Mouse (Mus musculus): ENCODE measurements around the gene Hspg2. TPM values are rescaled to one million over a fixed set of nuclear protein-coding genes. Genes with fewer than 3 reads are reported as not detected.

Gene Hspg2
- total and polyA plus RNA-seq, 3 experiments: 114 to 190 (median 174) TPM

DNA sequence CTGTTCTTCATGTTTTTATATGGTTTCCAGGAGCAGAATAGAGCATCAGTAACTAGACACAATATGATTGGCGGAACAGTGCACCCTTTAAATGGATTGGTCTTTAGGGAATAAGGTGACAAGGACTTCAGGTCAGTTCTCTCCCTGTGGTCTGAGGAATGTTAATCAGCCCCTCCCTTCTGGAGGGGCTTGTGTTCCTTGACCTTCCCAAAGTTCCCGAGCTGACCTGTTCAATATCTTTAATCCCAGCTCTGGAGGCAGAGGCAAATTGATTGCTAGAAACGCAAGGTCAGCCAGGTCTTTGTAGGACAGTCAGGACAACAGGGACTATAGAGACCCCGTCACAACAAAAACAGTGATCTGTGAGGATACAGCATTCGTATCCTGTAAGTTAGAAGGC, 130.0 kb downstream of the Hspg2 start:
- TF ChIP-seq CTCF (IDR thresholded peaks at IDR 0.05) (no peak), POLR2A (IDR thresholded peaks at IDR 0.05; ENCODE audit: insufficient read depth, low read depth, low read length) (no peak), EP300 (IDR thresholded peaks at IDR 0.05; ENCODE audit: insufficient read depth, low read depth, low read length) (no peak)
- Histone ChIP-seq H3K79me2 (replicated peaks; ENCODE audit: control insufficient read depth, insufficient read depth, low read length) (peaks cover 8% of the 10 kb centered on the region), H3K4me1 (ENCODE audit: control insufficient read depth, insufficient read depth, low read length) (peaks cover 12% of the 10 kb centered on the region), H3K27me3 (ENCODE audit: control insufficient read depth, insufficient read depth, low read length) (no peaks in the 10 kb centered on the region), H3K27ac (no peak overlapping the region), H3K4me3 (no peak overlapping the region), H3K36me3 (ENCODE audit: control insufficient read depth, insufficient read depth, low read length) (peaks cover 2% of the 10 kb centered on the region; the same call in 1 of the 2 replicates), H3K9ac (ENCODE audit: low read depth, low read length) (no peak overlapping the region)
- intact Hi-C loops (cut with DNase I): no loop called here
- 89% methylated on average over 5 of the region's 5 CpGs for WGBS
- no peak for DNase-seq

GRCm38 (mm10) chr4:137603449-137604171, 135.0 kb downstream of the Hspg2 start:
- no peak for DNase-seq

GRCm38 (mm10) chr4:137607023-137607422, 138.5 kb downstream of the Hspg2 start:
- Histone ChIP-seq H3K36me3 (ENCODE audit: control insufficient read depth, insufficient read depth, low read length) (no peaks in the 10 kb centered on the region), H3K4me1 (ENCODE audit: control insufficient read depth, insufficient read depth, low read length) (peaks cover 7% of the 10 kb centered on the region), H3K9ac (ENCODE audit: low read depth, low read length) (no peak overlapping the region), H3K27me3 (ENCODE audit: control insufficient read depth, insufficient read depth, low read length) (no peaks in the 10 kb centered on the region), H3K79me2 (replicated peaks; ENCODE audit: control insufficient read depth, insufficient read depth, low read length) (no peaks in the 10 kb centered on the region), H3K4me3 (no peak overlapping the region), H3K27ac (no peak overlapping the region)
- intact Hi-C loops (cut with DNase I): no loop called here
- no peak for DNase-seq
- no peak for TF ChIP-seq CTCF (IDR thresholded peaks at IDR 0.05)
- TF ChIP-seq EP300 (IDR thresholded peaks at IDR 0.05; ENCODE audit: insufficient read depth, low read depth, low read length): no peak
- TF ChIP-seq POLR2A (IDR thresholded peaks at IDR 0.05; ENCODE audit: insufficient read depth, low read depth, low read length): no peak
- 93% methylated on average over 2 of the region's 2 CpGs for WGBS

More at GRCm38 (mm10) chr4:137603449-137604171, 135.0 kb downstream of the Hspg2 start:
- no peaks in the 10 kb centered on the region for H3K36me3 ChIP-seq (ENCODE audit: control insufficient read depth, insufficient read depth, low read length)
- TF ChIP-seq POLR2A (IDR thresholded peaks at IDR 0.05; ENCODE audit: insufficient read depth, low read depth, low read length): no peak
- no peak for TF ChIP-seq CTCF (IDR thresholded peaks at IDR 0.05)
- no peak for TF ChIP-seq EP300 (IDR thresholded peaks at IDR 0.05; ENCODE audit: insufficient read depth, low read depth, low read length)
- peaks cover 7% of the 10 kb centered on the region for H3K4me1 ChIP-seq (ENCODE audit: control insufficient read depth, insufficient read depth, low read length)
- WGBS: 50% methylated on average over 11 of the region's 11 CpGs
- no peaks in the 10 kb centered on the region for H3K27me3 ChIP-seq (ENCODE audit: control insufficient read depth, insufficient read depth, low read length)
- intact Hi-C loops (cut with DNase I): no loop called here
- peaks cover 2% of the 10 kb centered on the region; the same call in 1 of the 2 replicates for H3K79me2 ChIP-seq (replicated peaks; ENCODE audit: control insufficient read depth, insufficient read depth, low read length)
- H3K27ac ChIP-seq: no peak overlapping the region
- no peak overlapping the region for H3K9ac ChIP-seq (ENCODE audit: low read depth, low read length)
- H3K4me3 ChIP-seq: no peak overlapping the region

GRCm38 (mm10) chr4:137609281-137609680, 140.7 kb downstream of the Hspg2 start:
- no peak overlapping the region for H3K4me3 ChIP-seq
- H3K9ac ChIP-seq (ENCODE audit: low read depth, low read length): no peak overlapping the region
- intact Hi-C loops (cut with DNase I): no loop called here
- no peaks in the 10 kb centered on the region for H3K36me3 ChIP-seq (ENCODE audit: control insufficient read depth, insufficient read depth, low read length)
- no peaks in the 10 kb centered on the region for H3K79me2 ChIP-seq (replicated peaks; ENCODE audit: control insufficient read depth, insufficient read depth, low read length)
- DNase-seq: no peak
- no peaks in the 10 kb centered on the region; the same call in 1 of the 2 replicates for H3K4me1 ChIP-seq (ENCODE audit: control insufficient read depth, insufficient read depth, low read length)
- no peak for TF ChIP-seq EP300 (IDR thresholded peaks at IDR 0.05; ENCODE audit: insufficient read depth, low read depth, low read length)
- TF ChIP-seq CTCF (IDR thresholded peaks at IDR 0.05): no peak
- no peak for TF ChIP-seq POLR2A (IDR thresholded peaks at IDR 0.05; ENCODE audit: insufficient read depth, low read depth, low read length)
- no peaks in the 10 kb centered on the region for H3K27me3 ChIP-seq (ENCODE audit: control insufficient read depth, insufficient read depth, low read length)
- no peak overlapping the region for H3K27ac ChIP-seq
- WGBS: 67% methylated on average over 7 of the region's 7 CpGs

GRCm38 (mm10) chr4:137609702-137610101, 141.1 kb downstream of the Hspg2 start:
- Histone ChIP-seq H3K4me1 (ENCODE audit: control insufficient read depth, insufficient read depth, low read length) (no peaks in the 10 kb centered on the region; the same call in 1 of the 2 replicates), H3K4me3 (no peak overlapping the region), H3K36me3 (ENCODE audit: control insufficient read depth, insufficient read depth, low read length) (no peaks in the 10 kb centered on the region), H3K27ac (no peak overlapping the region; the same call in 1 of the 2 replicates), H3K9ac (ENCODE audit: low read depth, low read length) (no peak overlapping the region), H3K79me2 (replicated peaks; ENCODE audit: control insufficient read depth, insufficient read depth, low read length) (no peaks in the 10 kb centered on the region), H3K27me3 (ENCODE audit: control insufficient read depth, insufficient read depth, low read length) (no peaks in the 10 kb centered on the region)
- WGBS: 50% methylated on average over 7 of the region's 7 CpGs
- intact Hi-C loops (cut with DNase I): no loop called here
- TF ChIP-seq EP300 (IDR thresholded peaks at IDR 0.05; ENCODE audit: insufficient read depth, low read depth, low read length) (no peak), POLR2A (IDR thresholded peaks at IDR 0.05; ENCODE audit: insufficient read depth, low read depth, low read length) (no peak), CTCF (IDR thresholded peaks at IDR 0.05) (no peak)
- DNase-seq: peak in 1 of 2 experiments; percentile 11

DNA sequence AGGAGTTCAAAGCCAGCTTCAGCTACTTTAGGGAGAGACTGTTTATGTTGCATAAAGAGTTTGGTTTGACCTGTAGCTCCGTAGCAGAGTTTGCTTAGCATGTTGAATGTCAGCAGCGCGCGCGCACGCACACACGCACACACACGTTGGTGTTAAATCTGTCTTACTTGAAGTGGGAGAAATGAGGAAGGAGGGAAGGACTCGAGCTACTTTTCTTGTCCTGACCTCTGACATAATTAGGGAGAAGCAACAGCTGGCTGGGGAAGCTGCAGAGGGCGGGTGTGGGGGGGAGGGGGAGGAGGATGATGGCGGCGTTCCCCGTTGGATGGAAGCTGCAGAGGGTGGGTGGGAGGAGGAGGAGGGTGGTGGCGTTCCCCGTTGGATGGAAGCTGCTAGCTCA, 141.7 kb downstream of the Hspg2 start:
- TF ChIP-seq EP300 (IDR thresholded peaks at IDR 0.05; ENCODE audit: insufficient read depth, low read depth, low read length): no peak
- no peak for TF ChIP-seq POLR2A (IDR thresholded peaks at IDR 0.05; ENCODE audit: insufficient read depth, low read depth, low read length)
- TF ChIP-seq CTCF (IDR thresholded peaks at IDR 0.05): no peak
- Histone ChIP-seq H3K79me2 (replicated peaks; ENCODE audit: control insufficient read depth, insufficient read depth, low read length) (no peaks in the 10 kb centered on the region), H3K4me1 (ENCODE audit: control insufficient read depth, insufficient read depth, low read length) (no peaks in the 10 kb centered on the region; the same call in 1 of the 2 replicates), H3K4me3 (no peak overlapping the region), H3K27ac (no peak overlapping the region; the same call in 1 of the 2 replicates), H3K36me3 (ENCODE audit: control insufficient read depth, insufficient read depth, low read length) (no peaks in the 10 kb centered on the region), H3K27me3 (ENCODE audit: control insufficient read depth, insufficient read depth, low read length) (no peaks in the 10 kb centered on the region), H3K9ac (ENCODE audit: low read depth, low read length) (no peak overlapping the region)
- intact Hi-C loops (cut with DNase I): no loop called here
- no peak for DNase-seq
- 69% methylated on average over 15 of the region's 15 CpGs for WGBS

Small RNAs within 50 kb of the gene (microRNA-seq; reads per million reads assigned to microRNA genes)
- gene Mir7018: 0 to 1.7 reads per million in 2 experiments

Other genes with a start within 250 kb of the Hspg2 start
- under 1 TPM; 0.23 to 0.25 TPM for gene Wnt4, start 191.3 kb upstream of the Hspg2 start, total RNA-seq (2021)
- 0.26 and 0.47 TPM in 2 replicates for gene Wnt4, start 191.3 kb upstream of the Hspg2 start, polyA plus RNA-seq (2012; rRNA removed)
- gene Cdc42, start 111.0 kb upstream of the Hspg2 start, total RNA-seq (2021): 100 to 1,000 TPM; 136 to 137 TPM
- gene Cdc42, start 111.0 kb upstream of the Hspg2 start, polyA plus RNA-seq (2012; rRNA removed): 68.4 and 141 TPM in 2 replicates
- gene Cela3a, start 59.0 kb upstream of the Hspg2 start, total RNA-seq (2021): not detected
- not detected in 2 replicates for gene Cela3a, start 59.0 kb upstream of the Hspg2 start, polyA plus RNA-seq (2012; rRNA removed)
- not detected for gene Cela3b, start 38.2 kb upstream of the Hspg2 start, total RNA-seq (2021)
- 0.32 TPM in 1 of 2 replicates, not detected in the other for gene Cela3b, start 38.2 kb upstream of the Hspg2 start, polyA plus RNA-seq (2012; rRNA removed)
- gene 1700013G24Rik, start 15.5 kb upstream of the Hspg2 start, total RNA-seq (2021): not detected
- gene 1700013G24Rik, start 15.5 kb upstream of the Hspg2 start, polyA plus RNA-seq (2012; rRNA removed): 0.38 and 0.57 TPM in 2 replicates
- not detected for gene Ldlrad2, start 105.8 kb downstream of the Hspg2 start, total RNA-seq (2021)
- gene Ldlrad2, start 105.8 kb downstream of the Hspg2 start, polyA plus RNA-seq (2012; rRNA removed): not detected in 2 replicates
- gene Usp48, start 125.0 kb downstream of the Hspg2 start, total RNA-seq (2021): 10 to 100 TPM; 30.0 to 37.6 TPM
- 29.7 and 49.1 TPM in 2 replicates for gene Usp48, start 125.0 kb downstream of the Hspg2 start, polyA plus RNA-seq (2012; rRNA removed)
- gene Rap1gap, start 196.0 kb downstream of the Hspg2 start, total RNA-seq (2021): 10 to 100 TPM; 14.7 to 15.6 TPM
- gene Rap1gap, start 196.0 kb downstream of the Hspg2 start, polyA plus RNA-seq (2012; rRNA removed): 33.6 and 35.9 TPM in 2 replicates